Mouse (Mus musculus) lung, postnatal 25 days (tissue): ENCODE results near the gene 5730596B20Rik.

Experiments used
- DNase-seq: peaks from one replicate; pipeline ENCODE4 v3.0.0; 2022; ENCODE audit warnings: low spot score

5730596B20Rik gene

DNA sequence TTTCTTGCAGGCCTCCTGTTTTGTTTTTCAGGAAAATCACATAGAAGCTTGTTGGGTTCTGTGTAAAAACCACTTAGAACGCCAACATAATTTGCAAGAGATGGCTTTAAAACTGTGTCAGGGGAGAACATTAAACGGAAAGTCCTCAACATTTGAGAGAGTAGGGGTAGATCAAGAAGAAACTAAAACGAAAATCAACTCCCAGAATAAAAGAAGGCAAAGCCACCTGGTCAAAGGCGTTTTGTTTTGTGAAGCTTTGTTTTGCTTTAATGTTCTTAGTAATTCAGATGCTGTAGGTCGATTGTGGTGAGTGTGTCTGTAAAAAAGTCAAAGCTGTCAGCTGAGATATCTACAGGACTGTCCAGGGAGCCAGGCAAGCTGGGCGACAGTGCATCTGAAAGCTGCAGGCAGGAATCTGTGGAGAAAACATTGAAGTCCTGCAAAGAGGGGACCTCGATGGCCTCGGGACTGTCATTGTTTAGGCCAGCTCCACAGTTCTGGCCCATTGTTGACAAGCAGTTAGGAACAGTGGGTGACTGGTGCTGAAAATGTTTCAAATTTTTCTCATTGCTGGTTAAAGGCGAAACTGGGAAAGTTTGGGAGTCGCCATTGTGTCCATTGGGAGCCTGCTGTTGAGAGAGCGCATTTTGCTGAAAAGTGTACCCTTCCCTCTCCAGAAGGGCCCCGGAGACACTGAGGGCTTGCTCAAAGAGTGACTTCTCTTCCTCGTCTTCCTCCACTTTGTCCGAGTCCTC is 14.5 kb upstream of the 5730596B20Rik start:
- no peak for DNase-seq

- no peak for DNase-seq
These were observed 13.8 kb upstream of the 5730596B20Rik start for GRCm38 (mm10) chr6:52163366-52164031.

GRCm38 (mm10) chr6:52164051-52164625 is 13.2 kb upstream of the 5730596B20Rik start:
- DNase-seq = no peak

GRCm38 (mm10) chr6:52164626-52165440 is 12.5 kb upstream of the 5730596B20Rik start, which contains the start of gene Hoxa2:
Hoxa2 (minus strand) TSS chr6:52164831.
- no peak for DNase-seq

- DNase-seq = no peak
These were observed 11.6 kb upstream of the 5730596B20Rik start for GRCm38 (mm10) chr6:52165441-52166370.

- DNase-seq = no peak
These were observed 10.7 kb upstream of the 5730596B20Rik start for GRCm38 (mm10) chr6:52166431-52167077.

DNA sequence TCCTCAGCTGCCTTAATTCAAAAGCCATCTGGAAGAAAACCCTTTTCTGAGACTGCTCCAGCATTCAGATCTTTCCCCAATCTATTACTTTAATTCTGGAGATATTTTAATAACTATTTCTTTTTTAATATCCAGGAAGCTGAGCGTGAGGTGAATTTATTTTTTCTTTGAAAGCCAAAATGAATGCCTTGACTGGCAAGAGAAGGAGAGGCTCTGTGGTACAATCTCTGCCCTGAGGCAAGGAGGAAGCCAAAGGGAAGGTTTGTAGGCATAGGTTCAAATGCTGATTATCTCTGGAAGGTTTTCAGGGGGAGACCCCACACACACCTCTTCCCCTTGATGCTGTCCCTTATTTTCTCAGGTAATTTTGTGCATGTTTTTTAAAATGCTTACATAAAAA is 10.1 kb upstream of the 5730596B20Rik start:
- no peak for DNase-seq

DNA sequence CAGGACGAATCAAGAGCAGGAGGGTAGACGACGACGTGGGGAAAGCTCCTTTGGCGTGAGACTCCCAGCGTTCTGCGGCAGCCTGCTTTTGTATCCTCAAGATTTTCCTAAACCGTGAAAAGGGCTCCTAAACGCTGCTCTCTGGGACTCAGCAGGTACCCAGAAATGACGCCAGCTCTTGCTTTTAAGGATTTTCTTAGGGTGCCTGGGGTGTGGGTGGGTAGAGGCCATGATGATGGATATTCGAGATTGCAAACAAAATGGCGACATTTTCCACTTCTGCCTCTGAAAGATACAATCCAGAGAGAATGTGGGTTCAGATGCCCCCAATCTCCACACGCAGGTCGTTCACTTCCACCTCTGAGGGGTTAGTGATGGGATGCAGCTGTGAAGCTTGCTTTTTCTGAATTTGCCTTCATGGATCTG is 9.5 kb upstream of the 5730596B20Rik start:
- no peak for DNase-seq

DNA sequence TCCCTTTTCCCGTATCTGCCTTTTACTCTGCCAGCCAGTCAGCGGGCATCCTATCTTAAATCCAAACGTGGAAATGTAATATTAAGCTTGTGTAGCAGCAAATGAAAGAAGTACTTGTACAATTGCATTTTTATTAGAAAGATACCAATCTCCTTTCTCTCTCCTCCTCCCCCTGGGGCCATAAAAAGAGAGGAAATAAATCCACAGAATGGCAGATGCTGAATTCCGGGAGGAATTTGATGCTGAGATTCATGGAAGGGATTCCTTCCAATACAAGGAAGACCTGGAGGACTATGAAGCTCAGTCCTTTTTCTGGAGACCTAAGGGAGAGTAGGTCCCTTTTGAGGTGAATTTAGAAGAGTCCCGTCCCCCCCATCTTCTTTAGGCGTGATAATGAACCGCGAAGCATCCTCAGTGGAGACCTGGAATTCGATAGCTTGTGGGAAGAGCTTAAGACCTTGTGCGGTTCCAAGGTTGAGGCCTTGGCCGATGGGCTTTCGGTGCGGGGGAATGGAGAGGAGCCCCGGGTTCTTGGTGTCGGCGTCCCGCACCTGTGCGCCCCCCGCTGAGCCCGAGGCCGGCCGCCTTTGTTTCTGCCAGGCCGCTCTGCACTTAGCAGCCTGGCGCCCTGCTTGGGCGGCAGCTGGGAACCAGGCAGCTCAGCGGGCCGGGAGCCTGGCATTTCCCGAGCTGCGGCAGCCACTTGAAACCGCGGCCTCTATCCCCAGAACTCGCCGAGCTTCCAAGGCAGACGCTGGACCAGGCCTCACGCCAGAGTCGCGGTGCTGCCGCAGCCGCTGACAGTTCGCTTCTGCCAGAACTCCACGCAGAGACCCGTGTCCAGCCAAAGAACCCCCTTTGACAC is 8.9 kb upstream of the 5730596B20Rik start:
- no peak for DNase-seq

DNA sequence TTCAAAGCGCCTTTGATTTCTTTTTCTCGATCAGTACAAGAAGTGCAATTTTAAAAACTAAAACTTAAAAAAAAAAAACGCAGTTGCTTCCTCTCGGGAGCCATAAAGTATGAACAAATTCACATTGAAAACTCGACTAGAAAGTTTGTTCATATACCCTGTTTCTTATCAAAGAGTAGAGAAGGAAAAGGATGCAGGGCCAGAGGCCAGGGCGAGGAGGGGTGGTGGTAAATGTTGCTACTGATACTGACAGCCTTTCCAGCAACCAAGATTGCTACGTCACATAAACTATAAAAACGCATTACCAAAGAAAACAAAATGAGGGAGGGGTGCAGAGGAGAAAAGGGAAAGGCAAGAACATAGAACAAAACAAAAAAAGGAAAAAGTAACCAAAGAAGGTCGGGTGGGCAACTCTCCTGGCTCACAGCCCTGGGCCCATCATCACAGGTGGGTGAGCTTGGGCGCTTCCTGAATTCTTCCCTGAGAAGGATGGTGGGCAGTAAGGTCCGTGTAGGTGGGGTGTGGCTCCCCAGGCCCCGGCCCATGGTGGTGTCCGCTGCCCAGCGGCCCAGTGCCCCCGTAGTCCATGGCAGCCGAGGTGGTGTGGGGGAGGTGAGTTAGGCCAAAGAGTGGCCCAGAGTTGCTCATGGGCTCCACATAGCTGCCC is 7.7 kb upstream of the 5730596B20Rik start:
- DNase-seq = no peak

GRCm38 (mm10) chr6:52170166-52170897 is 7.0 kb upstream of the 5730596B20Rik start:
- no peak for DNase-seq

GRCm38 (mm10) chr6:52170898-52171223 is 6.4 kb upstream of the 5730596B20Rik start:
- DNase-seq = no peak

GRCm38 (mm10) chr6:52171331-52171730 is 6.0 kb upstream of the 5730596B20Rik start:
- no peak for DNase-seq

DNA sequence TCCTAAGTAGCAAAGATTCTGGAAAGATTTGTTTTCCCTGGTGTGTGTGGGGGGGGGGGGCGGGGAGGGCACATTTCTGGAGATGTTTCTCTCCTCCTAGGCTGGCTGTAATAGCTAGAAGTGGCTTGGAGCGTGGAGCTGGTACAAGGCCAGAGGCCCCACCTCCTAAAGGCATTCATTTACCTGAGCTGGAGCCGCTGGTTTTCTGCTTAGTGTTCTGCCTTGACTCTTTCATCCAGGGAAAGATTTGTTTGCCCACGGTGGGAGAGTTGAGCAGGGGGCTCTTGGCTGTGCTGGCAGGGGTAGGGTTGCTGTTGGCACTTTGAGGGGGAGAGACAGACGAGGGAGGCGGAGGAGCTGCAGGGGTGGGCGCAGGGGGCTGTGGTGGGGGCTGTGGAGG is 5.4 kb upstream of the 5730596B20Rik start:
- no peak for DNase-seq

GRCm38 (mm10) chr6:52172501-52172900 is 4.8 kb upstream of the 5730596B20Rik start:
- peak; percentile 92 for DNase-seq

GRCm38 (mm10) chr6:52173648-52174047 is 3.6 kb upstream of the 5730596B20Rik start:
- no peak for DNase-seq

GRCm38 (mm10) chr6:52174968-52175751 is 2.1 kb upstream of the 5730596B20Rik start:
- DNase-seq = no peak

- DNase-seq = no peak
These were observed 1.4 kb upstream of the 5730596B20Rik start for GRCm38 (mm10) chr6:52175864-52176263.
